ENCODE assay signal across 8 mouse cellular contexts in genomic region chr9:95194158-95194557, GRCm38 (mm10).
A peak's percentile ranks its signal among the peaks of the same experiment; 100 is the strongest.
DNase-seq lines count a peak whose midpoint lies in the region; ATAC-seq and TF ChIP-seq lines count a peak whose summit lies in the region.

No protein-coding gene starts in this region.

- H3K4me3 ChIP-seq in intestine, embryonic 14.5 days (ENCODE audit: low read depth, low read length) = no peak overlapping the region
- H3K4me3 ChIP-seq in intestine, postnatal 0 days (ENCODE audit: low read depth, low read length) = no peak overlapping the region
- H3K4me3 ChIP-seq in embryonic fibroblast, embryonic 13.5 days (ENCODE audit: insufficient read depth, low read length) = no peak overlapping the region
- H3K4me3 ChIP-seq in midbrain, postnatal 0 days (ENCODE audit: low read depth, low read length) = no peak overlapping the region

- peak overlapping the region; percentile 83 for H3K27ac ChIP-seq in intestine, embryonic 14.5 days (ENCODE audit: low read depth)
- H3K27ac ChIP-seq in intestine, postnatal 0 days (ENCODE audit: low read depth, low read length) = no peak overlapping the region
- H3K27ac ChIP-seq in embryonic fibroblast, embryonic 13.5 days (ENCODE audit: insufficient read depth, low read length) = peak overlapping the region; percentile 47
- no peak overlapping the region for H3K27ac ChIP-seq in midbrain, postnatal 0 days (ENCODE audit: low read depth, low read length)

- no peaks in the 10 kb centered on the region for H3K27me3 ChIP-seq in intestine, embryonic 14.5 days (replicated peaks; ENCODE audit: control insufficient read depth, insufficient read depth, low read length)
- no peaks in the 10 kb centered on the region for H3K27me3 ChIP-seq in intestine, postnatal 0 days (replicated peaks; ENCODE audit: control insufficient read depth, insufficient read depth, low read length)
- H3K27me3 ChIP-seq in midbrain, postnatal 0 days (ENCODE audit: insufficient read depth, low read length) = no peaks in the 10 kb centered on the region

- no peak for TF ChIP-seq POLR2A in embryonic fibroblast, embryonic 13.5 days (IDR thresholded peaks at IDR 0.05; ENCODE audit: low read depth, low read length)

- no peaks in the 10 kb centered on the region for H3K9me3 ChIP-seq in intestine, embryonic 14.5 days (ENCODE audit: control insufficient read depth, low read length)
- no peaks in the 10 kb centered on the region for H3K9me3 ChIP-seq in intestine, postnatal 0 days (ENCODE audit: control insufficient read depth)
- H3K9me3 ChIP-seq in midbrain, postnatal 0 days (ENCODE audit: low read length) = no peaks in the 10 kb centered on the region

- peaks cover 26% of the 10 kb centered on the region for H3K4me1 ChIP-seq in intestine, embryonic 14.5 days (replicated peaks; ENCODE audit: control insufficient read depth, insufficient read depth, low read length)
- 0 out of 2 replicates have a peak, but pooled peaks cover 11% of the 10 kb centered on the region for H3K4me1 ChIP-seq in intestine, postnatal 0 days (replicated peaks; ENCODE audit: control insufficient read depth, insufficient read depth, low read length)
- H3K4me1 ChIP-seq in embryonic fibroblast, embryonic 13.5 days (ENCODE audit: control insufficient read depth, insufficient read depth, low read length) = peaks cover 12% of the 10 kb centered on the region; the same call in 1 of the 2 replicates
- H3K4me1 ChIP-seq in midbrain, postnatal 0 days (ENCODE audit: insufficient read depth, low read length) = no peaks in the 10 kb centered on the region

- no peak overlapping the region; the same call in 1 of the 2 replicates for H3K4me2 ChIP-seq in intestine, embryonic 14.5 days (ENCODE audit: low read length)
- H3K4me2 ChIP-seq in intestine, postnatal 0 days (replicated peaks; ENCODE audit: low read depth) = no peak overlapping the region
- no peak overlapping the region for H3K4me2 ChIP-seq in midbrain, postnatal 0 days (ENCODE audit: low read depth, low read length, poor library complexity, severe bottlenecking)

- peak; percentile 72 for DNase-seq in intestine, embryonic 14.5 days (ENCODE audit: low spot score)
- peak; percentile 47 for DNase-seq in kidney, adult 18-20 months
- DNase-seq in midbrain, postnatal 0 days (ENCODE audit: low spot score) = no peak
- DNase-seq in spleen, postnatal 4 days (ENCODE audit: low spot score in 2 of 2) = no peak
- DNase-seq in cerebellum, postnatal 36 days = no peak

- TF ChIP-seq CTCF in intestine, postnatal 0 days (IDR thresholded peaks at IDR 0.05; ENCODE audit: low read depth) = no peak
- no peak for TF ChIP-seq CTCF in embryonic fibroblast, embryonic 13.5 days (IDR thresholded peaks at IDR 0.05; ENCODE audit: borderline replicate concordance, insufficient read depth, low read length)
- TF ChIP-seq CTCF in midbrain, postnatal 0 days (IDR thresholded peaks at IDR 0.05) = no peak

- H3K36me3 ChIP-seq in intestine, embryonic 14.5 days (ENCODE audit: control insufficient read depth, insufficient read depth, low read length) = no peaks in the 10 kb centered on the region
- no peaks in the 10 kb centered on the region for H3K36me3 ChIP-seq in intestine, postnatal 0 days (ENCODE audit: control insufficient read depth, insufficient read depth)
- H3K36me3 ChIP-seq in midbrain, postnatal 0 days (ENCODE audit: insufficient read depth, low read length) = no peaks in the 10 kb centered on the region

- no peak overlapping the region for H3K9ac ChIP-seq in intestine, embryonic 14.5 days (ENCODE audit: low read length)
- no peak overlapping the region for H3K9ac ChIP-seq in intestine, postnatal 0 days (ENCODE audit: low read depth, low read length)
- H3K9ac ChIP-seq in midbrain, postnatal 0 days (replicated peaks; ENCODE audit: low read length, poor library complexity, severe bottlenecking) = no peak overlapping the region

- WGBS in intestine, embryonic 14.5 days = 34% methylated on average over 5 of the region's 5 CpGs
- WGBS in intestine, postnatal 0 days = 44% methylated on average over 5 of the region's 5 CpGs
- 63% methylated on average over 5 of the region's 5 CpGs for WGBS in midbrain, postnatal 0 days

- ATAC-seq in intestine, embryonic 14.5 days (replicated peaks; ENCODE audit: low FRiP score, low TSS enrichment, low read depth) = peak; percentile 68
- ATAC-seq in intestine, postnatal 0 days = no peak
- peak; percentile 73 for ATAC-seq in megakaryocyte progenitor cell, adult 5-6 weeks (replicated peaks; ENCODE audit: poor library complexity)
- ATAC-seq in midbrain, postnatal 0 days (ENCODE audit: low FRiP score) = no peak

Comparison
In these comparisons a context has a peak if more than half of its experiments do, and no peak if none do; other contexts are left out.
1. ATAC-seq: peak in intestine, embryonic 14.5 days (single experiment) and megakaryocyte progenitor cell, adult 5-6 weeks (single experiment); none in intestine, postnatal 0 days (single experiment) and midbrain, postnatal 0 days (single experiment).
2. H3K27ac ChIP-seq: peak in intestine, embryonic 14.5 days (single experiment) and embryonic fibroblast, embryonic 13.5 days (single experiment); none in intestine, postnatal 0 days (single experiment) and midbrain, postnatal 0 days (single experiment).
3. DNase-seq: peak in intestine, embryonic 14.5 days (single experiment) and kidney, adult 18-20 months (single experiment); none in midbrain, postnatal 0 days (single experiment), spleen, postnatal 4 days (0 of 2) and cerebellum, postnatal 36 days (0 of 2).